Mouse (Mus musculus): ENCODE data around the gene Inhbb.

Gene Inhbb

DNA sequence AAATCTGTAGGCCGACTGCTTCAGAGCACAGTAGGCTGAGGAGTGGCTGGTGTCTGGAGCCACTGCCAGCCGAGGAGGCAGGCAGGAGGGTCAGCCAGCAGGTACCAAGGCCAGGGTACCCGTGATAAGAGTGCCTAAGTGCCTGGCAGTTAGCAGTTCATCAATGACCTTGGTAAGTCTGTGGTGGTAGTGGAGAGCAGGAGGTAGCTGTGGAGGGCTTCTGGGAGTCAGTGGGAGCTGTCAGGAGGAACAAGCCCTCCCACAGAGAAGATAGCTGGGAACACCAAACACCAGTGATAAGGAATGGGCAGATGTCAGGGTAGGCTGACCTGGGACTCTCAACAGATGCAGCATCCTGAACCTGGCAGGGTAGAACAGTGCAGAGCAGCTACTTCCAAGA, 35.7 kb downstream of the Inhbb start:
- in situ Hi-C loops (cut with MboI, MseI): no loop called here

DNA sequence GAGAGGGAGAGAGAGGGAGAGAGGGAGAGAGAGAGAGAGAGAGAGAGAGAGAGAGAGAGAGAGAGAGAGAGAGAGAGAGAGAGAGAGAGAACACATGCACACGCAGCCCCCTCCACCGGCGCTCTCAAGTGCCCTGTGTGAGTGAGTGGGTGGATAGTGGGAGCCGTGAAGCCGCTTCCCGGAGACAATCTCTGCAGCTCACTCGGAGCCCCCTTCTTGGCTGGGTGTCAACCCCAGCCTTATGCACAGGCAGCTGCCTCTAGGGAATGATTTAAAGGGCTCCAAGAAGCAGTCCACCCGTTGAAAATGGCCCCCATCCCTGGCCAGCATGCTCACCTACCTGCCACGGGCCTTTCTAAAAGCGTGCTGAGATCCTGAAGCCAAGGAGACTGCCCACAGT, 38.1 kb downstream of the Inhbb start:
- in situ Hi-C loops (cut with MboI, MseI): no loop called here

- in situ Hi-C loops (cut with MboI, MseI): no loop called here
Observed at GRCm38 (mm10) chr1:119380609-119381008, 41.4 kb downstream of the Inhbb start.

GRCm38 (mm10) chr1:119375376-119375775, 46.7 kb downstream of the Inhbb start:
- in situ Hi-C loops (cut with MboI, MseI): no loop called here

- in situ Hi-C loops (cut with MboI, MseI): no loop called here
Observed at GRCm38 (mm10) chr1:119367546-119367945, 54.5 kb downstream of the Inhbb start.

- in situ Hi-C loops (cut with MboI, MseI): no loop called here
Observed at GRCm38 (mm10) chr1:119366315-119366714, 55.7 kb downstream of the Inhbb start.

Measured in T-helper 1 cell (primary cell).